Mouse (Mus musculus): ENCODE measurements around the gene Racgap1.

The Racgap1 gene

DNA sequence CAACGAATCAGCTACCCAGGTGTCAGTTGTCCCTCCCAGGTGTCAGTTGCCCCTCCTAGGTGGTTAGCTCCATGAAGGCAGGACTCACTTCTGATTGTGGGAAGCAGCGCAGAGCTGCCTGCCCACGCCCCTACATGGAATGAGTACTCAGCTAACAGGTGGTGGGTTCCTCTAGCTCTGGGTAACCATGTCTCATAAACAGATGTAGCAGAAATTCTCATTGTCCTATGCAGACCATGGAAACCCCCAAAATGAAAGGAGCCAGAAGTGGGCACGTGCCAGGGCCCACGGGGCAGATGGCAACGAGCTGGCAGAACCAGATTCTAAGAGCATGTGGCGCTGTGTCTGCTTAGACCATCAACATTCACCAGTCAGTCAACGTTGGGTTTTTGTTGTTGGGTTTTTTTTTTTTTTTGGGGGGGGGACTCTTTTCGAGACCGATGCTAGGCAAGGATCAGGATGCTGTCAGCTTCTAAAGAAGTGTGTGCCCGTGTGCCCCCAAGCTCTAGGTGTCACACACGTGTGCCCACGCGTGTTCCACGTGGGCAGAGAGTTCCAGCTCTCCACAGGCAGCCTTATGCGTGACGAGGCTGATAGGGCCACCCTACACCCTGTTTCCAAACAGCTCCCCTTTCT lies 12.6 kb upstream of the Racgap1 start:
- DNase-seq: no peak

DNA sequence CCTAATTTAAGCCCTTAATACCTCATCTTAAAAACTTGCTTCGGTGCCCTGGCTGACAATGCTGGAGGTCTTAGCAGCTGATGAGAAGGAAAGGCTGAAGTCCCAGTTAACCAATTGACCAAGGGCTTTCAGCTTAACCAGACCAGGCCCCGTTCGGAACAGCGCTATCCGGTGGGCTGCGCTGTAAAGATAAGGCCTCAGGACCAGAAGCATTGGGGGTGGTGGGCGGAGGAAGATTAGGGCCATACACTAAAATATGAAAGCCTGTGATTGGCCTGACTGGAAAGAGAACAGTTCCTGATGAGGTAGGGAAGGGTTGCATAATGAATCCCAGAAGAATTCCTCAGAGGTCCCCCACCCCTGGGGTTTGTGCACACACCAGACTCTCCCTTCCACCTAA lies 10.9 kb upstream of the Racgap1 start:
- no peak for DNase-seq

DNA sequence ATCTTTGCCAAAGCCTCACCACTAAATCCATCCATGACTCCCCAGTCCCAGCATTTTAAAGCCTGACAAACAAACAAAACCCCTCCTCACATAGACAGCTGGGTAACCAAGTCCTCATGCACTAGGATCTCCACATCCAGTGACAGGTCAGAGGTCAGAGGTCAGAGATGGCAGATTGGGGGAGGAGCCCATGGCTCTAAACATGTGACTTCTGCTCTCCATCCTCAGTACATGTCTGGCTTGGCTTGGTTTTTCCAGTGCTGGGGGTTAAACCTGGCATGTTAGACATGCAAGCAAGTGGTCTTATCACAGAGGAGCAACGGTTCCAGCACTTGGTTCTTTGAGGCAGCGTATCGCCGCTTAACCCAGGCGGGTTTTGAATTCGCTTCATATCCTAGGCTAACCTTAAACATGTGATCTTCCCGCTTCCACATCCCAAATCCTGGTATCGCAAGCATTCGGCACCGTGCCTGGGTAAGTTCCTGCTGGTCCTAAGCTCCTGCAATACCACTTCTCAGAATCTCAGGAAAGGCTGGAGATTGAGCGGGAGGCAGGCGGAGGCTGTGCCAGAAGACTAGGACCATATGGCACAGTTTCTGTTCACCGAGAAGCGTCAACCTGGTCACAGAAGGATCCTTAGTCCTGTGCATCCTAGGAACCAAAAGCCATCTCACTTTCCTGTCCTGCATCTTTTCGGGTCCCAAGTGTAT lies 9.8 kb upstream of the Racgap1 start:
- no peak for DNase-seq

DNA sequence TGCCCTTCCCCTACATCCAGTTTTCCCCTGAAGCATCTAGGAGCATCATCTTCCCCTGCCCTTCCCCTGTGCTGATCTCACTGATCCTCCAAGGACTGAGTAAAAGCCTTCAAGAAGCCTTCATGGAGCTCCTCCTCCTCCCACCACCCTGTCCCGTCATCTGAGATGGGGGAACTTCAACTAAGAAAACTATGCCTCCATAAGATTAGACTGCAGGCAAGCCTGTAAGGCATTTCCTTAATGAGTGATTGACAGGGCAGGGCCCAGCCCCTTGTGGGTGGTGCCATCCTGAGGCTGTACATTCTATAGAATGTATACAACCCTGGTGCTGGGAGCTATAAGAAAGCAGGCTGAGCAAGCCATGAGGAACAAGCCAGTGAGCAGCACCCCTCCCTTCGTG lies 7.0 kb upstream of the Racgap1 start:
- no peak for DNase-seq

DNA sequence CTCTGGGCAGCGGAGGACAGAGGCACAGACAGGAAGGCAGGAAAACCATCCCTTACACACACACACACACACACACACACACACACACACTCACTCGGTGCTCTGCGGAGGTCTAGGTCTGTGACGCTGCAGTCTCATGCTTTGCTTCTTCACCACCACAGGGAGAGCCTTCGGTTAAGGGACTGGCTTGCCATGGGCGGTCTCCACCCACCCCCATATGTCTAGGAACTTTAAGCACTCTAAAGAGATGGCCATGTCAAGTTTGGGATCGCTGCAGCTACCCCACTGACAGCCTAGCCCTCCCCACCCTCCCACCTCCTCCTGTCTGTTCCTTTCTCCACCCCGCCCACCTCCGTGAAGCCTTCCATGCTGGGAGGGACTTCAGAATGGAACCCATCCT lies 4.5 kb upstream of the Racgap1 start:
- DNase-seq: no peak

DNA sequence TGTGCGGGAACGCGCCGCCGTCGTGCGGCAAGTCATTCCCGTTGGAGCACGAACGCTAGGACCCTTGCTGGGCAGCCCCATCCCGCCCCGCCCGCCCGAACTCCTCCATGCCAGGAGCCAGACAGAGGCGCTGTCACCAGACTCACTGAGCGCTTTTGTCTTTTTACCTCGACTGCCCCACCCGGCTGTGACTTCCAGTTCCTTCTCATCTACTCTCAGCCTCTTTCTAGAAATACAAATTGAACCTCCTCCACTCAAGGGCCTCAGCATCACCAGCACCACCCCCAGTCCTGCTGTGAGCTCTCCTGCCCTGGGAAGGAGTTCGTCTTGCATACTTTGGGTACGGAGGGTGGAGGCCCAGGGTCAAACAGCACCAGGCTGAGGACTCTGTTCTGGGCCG lies 2.4 kb upstream of the Racgap1 start:
- no peak for DNase-seq

DNA sequence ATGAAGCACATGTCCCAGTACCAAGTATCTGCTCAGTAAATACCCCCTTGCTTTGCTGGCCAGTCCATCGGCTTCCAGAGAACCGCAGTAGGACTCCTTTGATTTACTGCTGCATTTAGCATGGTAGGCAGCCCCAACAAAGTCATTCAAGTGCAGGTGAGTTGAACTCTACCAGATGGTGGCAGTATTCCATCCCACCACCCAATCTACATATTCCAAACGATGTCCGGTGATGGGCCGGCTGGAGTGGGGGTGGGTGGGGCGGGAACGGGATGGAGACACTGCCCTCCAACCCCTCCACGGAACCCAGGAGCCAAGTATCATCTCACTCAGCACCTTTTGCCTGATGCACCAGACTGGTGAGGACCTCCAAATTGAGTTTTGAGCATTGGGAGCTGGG lies 1.8 kb upstream of the Racgap1 start:
- DNase-seq: peak; percentile 30

DNA sequence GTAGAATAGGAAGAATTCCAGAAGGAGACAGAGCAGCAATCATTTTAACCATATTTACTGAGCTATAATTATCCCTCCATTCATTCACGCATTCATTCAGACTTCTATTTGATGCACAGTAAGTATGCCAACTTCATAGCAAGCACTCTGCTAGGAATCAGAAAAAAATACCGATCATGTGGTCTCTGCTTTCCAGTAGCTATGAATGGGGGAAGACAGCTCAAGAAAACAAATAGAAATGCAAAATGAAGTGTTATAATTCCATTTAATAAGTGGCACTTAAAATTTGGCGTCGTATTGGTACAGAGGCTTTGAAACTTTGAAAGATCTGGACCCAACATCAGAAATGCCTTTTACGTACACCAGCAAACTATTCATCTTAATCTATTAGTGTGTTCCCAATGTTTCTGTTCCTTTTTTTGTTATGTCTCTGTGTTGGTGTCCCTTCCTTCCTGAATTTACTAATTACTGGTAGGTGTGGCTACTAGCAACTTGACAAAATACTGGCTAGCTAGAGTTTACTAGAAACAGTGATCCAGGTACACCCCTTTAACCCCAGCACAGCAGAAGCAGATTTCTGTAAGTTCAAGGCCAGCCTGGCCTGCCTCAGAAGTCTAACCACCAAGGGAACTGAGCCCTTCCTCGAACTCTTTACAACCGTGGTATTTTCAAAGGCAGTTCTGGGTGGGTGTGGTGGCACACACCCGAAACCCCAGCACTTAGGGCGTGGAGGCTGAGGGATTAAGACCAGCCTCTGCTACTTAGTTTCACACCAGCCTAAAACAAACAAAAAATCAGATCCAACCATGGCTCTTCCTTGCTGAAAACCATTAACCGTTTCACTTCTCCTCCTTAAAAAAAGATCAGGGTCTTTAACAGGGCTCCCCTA lies 772 bp upstream of the Racgap1 start:
- DNase-seq: no peak

DNA sequence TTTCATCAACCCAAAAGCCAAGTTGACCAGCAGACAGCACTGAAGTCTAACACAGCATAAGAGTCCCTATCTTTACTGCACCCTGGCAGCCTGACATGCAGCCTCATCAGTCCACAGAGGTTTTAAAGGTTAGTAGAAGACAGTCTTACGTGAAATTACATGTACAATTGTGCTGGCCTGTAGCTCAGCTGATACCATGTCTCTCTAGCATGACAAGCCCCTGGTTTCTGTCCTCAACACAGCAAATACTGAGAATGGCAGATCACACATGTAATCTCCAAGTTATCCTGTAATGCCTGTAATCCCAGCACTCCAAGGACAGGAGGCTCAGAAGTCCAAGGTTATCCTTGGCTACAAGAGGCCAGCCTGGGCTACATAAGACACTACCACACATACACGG lies 1.2 kb downstream of the Racgap1 start:
- DNase-seq: no peak

DNA sequence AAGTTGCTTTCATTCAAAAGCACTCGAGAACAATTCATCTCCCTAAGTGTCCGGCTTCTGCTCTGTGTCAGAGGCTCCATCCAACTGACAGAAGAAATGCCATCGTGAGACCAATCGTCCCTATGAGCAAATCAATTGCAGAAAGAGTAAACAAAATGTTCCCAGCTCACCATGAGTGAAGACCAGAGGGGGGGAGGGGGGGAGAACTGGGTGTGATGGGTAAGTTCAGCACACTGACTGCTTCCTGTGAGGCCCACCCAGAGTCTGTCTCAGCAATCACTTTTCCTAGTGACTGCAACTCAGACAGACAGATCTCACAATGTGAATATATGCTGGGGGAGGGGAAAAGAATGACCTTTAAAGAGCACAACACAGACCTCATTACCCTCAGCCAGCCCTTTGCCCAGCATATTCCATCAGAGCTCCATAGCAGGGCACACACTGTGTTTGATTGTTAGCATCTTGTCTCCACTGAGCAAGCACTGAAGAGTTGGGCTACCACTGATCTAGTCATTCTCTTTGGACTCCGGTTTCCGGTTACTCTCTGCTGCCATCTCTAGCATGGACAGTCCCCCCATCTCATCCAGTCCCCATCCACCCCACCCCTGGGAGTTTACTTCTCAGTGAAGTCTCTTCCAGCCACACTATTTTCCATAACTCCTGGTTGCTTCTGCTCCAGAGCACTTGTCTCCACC lies 2.2 kb downstream of the Racgap1 start:
- DNase-seq: no peak

DNA sequence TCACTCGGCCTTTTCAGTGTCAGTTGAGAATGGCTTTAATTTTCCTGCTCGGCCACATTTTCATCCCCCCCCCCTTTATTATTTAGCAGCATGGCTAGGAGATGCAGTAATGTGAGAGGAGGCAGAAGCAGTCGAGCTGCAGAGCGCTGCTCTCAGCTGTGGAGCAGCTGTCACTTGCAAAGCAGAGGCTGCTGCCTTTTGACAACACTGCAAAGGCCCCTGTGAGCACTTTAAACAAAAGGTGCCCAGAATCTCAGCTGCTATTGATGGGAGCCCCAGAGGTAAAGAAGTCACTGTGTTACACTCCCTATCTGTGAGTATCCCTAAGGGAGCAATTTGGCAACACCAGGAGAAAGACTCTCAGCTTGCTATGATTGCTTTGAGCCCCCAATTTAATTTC lies 3.1 kb downstream of the Racgap1 start:
- no peak for DNase-seq

DNA sequence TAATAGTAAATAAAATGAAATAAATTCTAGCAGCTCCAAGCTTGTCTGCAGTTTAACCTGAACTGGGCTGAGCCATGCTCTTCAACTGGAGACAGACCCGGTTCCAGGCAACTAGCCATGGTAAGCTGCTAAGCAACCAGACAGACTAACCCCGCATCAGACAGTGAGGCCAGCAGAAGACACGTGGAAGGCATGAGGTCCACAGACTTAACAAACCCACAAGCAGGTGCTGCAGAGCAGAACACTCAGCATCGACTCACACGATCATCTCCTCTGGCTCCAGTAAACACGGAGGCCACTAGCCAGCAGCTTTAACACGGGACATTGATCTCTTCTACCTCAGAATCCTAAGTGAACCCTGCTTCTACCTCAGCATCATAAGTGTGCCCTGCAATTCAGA lies 6.7 kb downstream of the Racgap1 start:
- no peak for DNase-seq

DNA sequence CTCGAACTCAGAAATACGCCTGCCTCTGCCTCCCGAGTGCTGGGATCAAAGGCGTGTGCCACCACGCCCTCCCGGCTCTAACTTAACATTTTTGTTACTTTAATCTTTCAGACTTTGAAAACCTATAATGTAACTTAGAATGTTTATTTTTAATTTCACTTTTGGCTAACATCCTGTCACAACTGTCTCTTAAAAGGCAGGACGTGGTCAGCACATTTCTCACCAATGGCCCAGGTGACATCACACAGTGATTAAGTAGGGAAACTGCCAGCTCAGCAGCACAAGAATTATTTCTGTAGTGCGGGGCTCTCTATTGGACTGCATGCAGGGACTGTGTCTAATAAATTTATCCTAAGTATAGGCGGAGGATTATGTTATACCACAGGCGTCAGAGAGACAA lies 7.6 kb downstream of the Racgap1 start:
- no peak for DNase-seq

DNA sequence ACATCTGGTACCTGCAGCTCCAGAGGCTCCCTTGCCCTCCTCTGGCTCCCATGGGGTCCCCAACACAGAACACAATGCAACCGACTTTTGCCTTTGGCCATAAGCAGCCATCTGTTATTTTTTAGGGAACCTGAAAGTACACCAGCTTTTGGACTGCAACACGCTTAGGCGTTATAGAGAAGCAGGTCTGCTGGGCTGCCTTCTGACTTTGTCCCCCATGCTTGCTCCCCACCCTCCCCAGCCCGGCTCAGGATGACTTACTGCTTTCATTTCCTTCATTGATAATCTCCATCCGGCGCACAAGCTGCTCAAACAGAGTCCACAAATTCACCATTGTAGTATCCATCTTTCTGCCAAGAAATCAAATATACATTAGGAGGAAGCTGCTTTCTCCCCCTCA lies 8.8 kb downstream of the Racgap1 start:
- DNase-seq: no peak

DNA sequence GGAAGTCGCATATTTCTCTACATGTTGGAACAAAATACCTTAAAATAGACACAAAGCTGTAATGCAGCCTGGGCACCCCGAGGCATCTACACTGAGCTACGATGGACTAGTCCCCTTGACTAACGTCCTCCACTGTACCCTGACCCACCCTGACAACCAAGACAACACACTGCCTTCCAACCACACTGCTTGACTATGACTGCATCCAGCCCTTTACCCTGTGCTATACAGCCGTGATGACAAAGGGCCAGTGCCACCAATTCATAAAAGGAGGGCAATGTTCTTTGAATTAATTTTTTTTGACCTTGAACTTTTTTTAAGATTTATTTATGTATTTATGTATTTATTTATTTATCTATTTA lies 13.4 kb downstream of the Racgap1 start:
- DNase-seq: no peak

DNA sequence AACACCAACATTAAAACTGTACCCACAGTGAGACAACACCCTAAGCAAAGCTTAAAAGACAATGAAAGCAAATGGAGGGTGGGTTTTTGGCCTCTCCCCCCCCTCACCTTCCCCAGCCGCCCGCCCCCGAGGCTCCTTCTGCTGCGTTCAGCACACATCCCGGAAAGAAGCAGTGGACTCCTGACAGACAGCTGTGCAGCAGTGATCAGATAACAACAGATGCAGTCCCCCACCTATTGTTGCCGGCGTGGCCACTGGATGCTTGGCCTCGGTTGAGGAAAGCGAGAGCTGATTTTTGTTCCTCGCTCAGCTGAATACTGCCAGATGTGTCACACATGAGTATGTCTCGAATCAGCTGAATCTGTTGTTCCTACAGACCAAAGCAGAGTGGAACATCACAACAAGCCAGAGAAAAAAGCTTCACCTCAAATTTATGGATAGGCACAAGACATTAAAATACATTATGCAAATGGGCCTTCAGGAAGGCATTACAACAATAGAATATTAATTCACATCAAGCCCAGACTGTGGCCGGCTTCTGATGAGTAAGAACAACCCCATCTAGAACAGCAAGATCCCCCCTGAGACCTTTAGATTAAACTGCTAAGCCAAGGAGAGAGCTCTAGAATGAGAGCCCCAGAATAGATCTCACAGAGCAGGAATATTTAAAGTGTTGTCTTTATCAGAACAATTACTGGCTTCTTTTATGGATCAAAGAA lies 13.9 kb downstream of the Racgap1 start:
- no peak for DNase-seq

DNA sequence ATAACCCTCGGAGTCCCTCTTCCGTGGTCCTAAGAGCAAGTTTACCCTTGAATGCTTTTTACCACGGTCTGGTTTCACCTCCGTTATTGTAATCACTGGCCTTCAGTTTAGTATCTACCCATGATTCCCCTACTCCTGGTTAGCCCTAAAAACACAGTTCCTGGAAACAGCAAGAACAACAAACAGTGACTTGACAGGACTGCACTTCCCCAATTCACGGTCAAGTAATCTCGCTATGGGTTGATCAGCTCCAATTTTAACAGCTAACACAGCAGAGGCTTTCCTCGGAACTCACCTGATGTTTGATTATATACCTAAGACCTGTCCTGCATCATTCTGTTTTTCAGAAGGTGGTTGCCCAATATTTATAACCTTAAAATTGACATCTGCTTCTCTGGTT lies 16.8 kb downstream of the Racgap1 start:
- no peak for DNase-seq

DNA sequence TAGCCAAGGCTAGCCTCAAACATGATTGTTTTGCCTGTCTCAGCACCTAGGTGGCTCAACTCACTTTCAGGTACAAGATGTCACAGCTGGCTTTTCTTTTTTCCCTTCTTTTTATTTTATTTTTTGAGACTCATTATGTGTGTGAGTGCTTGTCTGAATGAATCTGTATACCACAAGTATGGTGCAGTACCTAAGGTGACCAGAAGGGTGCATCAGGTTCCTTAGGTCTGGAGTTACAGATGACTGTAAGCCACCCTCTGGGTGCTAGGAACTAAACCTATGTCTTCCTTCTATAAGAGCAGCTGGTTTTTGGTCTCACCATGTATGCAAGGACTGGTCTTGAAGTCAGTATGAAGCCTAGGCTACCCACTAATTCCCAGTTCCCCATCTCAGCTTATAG lies 19.8 kb downstream of the Racgap1 start:
- no peak for DNase-seq

DNA sequence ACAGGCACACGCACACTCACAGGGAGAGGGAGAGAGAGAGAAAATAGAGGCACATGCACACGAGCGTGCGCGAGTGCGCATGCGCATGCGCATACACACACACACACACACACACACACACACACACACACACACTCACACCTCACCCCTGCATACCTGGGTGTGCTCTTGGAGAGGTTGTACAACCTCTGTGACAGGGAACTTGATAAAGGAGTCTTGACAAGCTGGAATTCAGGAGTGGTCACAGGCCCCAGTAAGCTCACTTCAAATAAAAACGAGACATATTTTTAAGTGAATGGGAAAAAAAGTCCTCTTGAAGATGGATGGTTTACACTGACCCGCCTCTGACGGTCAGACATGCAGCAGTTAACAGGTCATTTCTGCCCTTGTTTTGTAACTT lies 29.4 kb downstream of the Racgap1 start:
- DNase-seq: no peak

DNA sequence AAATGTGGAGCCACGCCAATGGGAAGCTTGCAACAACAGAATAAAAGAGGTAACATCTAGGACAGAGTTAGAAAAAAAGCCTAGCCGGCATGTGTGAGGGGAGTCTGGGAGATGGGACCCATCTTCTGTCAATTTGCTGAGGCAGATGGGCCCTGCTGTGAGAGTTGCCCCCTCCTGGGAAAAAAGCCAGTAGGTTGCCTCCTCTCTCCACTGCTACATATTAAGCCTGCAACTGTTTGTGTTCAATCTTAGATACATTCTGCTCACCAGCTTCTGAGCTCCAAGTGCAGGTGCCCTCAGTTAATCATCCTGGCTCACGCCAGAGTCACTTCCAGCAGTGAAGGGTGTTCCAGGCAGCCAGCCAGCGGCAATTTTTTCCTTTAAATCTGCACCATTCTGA lies 31.6 kb downstream of the Racgap1 start:
- no peak for DNase-seq

DNA sequence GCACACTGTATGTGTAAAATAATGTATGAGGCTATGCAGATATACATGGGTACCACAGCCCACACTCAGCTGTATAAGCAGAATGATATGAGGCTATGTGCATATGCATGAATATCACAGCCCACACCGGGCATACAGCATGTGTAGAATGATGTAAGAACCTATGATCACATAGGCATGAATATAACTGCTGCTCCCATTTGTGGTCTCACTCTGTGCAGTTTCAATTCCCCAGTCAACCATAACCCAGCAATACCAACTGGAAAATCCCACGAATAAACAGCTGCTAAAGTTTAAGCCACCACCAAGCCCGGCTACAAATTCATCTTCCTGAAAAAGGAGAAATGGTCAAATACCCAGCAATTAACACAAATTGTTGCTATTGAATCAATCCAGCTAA lies 32.9 kb downstream of the Racgap1 start:
- DNase-seq: no peak

DNA sequence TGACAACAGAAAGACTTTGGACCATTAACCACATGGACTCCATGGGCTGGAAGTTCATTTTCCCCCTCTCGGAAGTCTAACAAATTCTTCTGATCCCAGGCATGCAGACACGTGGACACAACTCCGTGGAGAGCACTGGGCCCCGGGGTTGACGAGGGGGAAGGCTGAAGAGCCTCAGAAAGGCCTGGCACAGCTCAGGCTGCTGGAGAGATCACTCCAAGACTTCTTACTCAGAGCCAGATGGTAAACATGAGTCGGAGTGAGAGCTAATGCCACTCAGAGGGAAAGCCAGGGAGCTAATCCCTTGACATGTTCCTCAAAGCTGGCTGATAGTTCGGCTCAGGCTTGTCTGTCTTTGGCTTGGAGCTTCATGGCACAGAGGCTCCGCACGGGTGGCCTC lies 36.2 kb downstream of the Racgap1 start:
- DNase-seq: no peak

DNA sequence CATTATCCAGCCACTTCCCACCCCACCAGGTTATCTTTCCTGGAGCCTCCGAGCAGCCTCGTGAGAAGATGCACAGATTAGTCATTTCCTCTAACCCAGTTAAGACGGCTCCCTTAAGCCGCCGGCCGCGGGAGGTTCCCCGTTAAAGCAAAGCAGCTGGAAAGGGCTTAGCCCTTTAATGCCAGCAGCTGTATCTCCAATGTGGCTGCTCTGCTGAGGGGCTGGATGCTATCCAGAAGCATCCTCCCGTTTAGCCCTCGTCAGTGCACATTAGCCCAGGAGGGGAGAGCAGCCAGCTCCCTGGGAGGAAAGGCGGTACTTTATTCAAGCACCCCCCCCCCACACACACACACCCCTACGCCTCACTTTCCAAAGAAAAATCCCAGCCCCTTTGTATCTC lies 36.7 kb downstream of the Racgap1 start:
- DNase-seq: peak; percentile 68
